Mouse (Mus musculus) liver, postnatal 0 days (tissue): ENCODE data around the gene Coq8a.

Experiments used
- CTCF ChIP-seq: sonication (generic); IDR thresholded peaks from 2 replicates; pipeline ENCODE4 v1.5.1; 2016; ENCODE audit warnings: antibody characterized with exemption, low read depth
- EP300 ChIP-seq: IDR thresholded peaks from 2 replicates; pipeline ENCODE4 v1.6.1; 2016; ENCODE audit warnings: antibody characterized with exemption, low read depth, mild to moderate bottlenecking

DNA sequence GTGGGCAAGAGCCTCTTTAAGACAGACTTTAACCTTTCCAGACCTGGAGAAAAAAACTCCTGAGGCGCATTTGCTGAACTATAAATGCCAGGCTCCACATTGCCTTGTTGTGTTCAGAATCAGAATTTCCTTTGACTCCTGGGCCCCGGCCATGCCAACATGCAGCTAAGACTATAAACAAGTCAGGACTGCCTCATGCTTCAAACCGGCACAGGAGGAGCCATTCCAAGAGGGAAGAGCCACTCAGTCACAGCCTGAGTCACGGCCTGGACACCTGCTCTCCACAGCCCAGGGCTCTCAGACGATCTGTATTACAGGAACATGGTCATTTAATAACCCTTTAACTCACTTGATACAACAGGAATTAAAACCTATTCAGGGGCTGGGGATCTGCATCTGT is 1.3 kb upstream of the Coq8a start:
- TF ChIP-seq EP300 (no peak), CTCF (no peak)
